Mouse (Mus musculus): Measurements from ENCODE around the gene Dgcr8. TPM values are rescaled to one million over a fixed set of nuclear protein-coding genes. Genes with fewer than 3 reads are reported as not detected.

Gene Dgcr8
- polyA plus RNA-seq, 1 experiment = 21.9 TPM

DNA sequence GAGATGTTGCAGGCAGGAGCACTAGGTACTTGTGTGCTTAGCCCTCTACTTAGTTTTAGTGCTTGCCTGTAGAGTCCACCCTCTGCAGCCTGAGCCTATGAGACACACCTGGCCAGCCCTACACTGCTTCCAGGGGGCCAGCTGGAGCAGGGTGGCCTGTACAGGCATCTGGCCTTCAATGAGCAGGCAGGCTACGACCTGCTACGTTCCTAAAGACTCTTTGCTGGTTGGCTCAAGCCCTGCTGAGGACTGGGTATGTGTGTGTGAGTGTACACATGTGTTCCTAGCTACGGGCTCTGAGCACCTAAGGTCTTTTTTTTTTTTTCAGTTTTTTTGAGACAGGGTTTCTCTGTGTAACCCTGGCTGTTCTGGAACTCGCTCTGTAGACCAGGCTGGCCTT is 57.6 kb downstream of the Dgcr8 start:
- Histone ChIP-seq H3K36me3 (ENCODE audit: control insufficient read depth, insufficient read depth, low read length) (peaks cover 14% of the 10 kb centered on the region), H3K4me3 (ENCODE audit: extremely low read depth, insufficient read depth, insufficient read length) (no peak overlapping the region), H3K27me3 (ENCODE audit: control insufficient read depth, insufficient read depth, low read length) (no peaks in the 10 kb centered on the region), H3K27ac (ENCODE audit: insufficient read depth, low read length) (no peak overlapping the region), H3K4me1 (ENCODE audit: control insufficient read depth, insufficient read depth, insufficient read length) (peaks cover 17% of the 10 kb centered on the region)
- TF ChIP-seq POLR2A (IDR thresholded peaks at IDR 0.05; ENCODE audit: low read depth, low read length) (no peak), CTCF (IDR thresholded peaks at IDR 0.05; ENCODE audit: extremely low read depth, insufficient read depth, insufficient read length, insufficient replicate concordance) (no peak)
- 81% methylated on average over 4 of the region's 4 CpGs for WGBS
- DNase-seq (ENCODE audit: low read depth in 1 of 2, low spot score in 2 of 2) = no peak

- H3K27me3 ChIP-seq (ENCODE audit: control insufficient read depth, insufficient read depth, low read length) = no peaks in the 10 kb centered on the region
- 39% methylated on average over 3 of the region's 3 CpGs for WGBS
Observed at GRCm38 (mm10) chr16:18231047-18231446, 58.0 kb downstream of the Dgcr8 start.

DNA sequence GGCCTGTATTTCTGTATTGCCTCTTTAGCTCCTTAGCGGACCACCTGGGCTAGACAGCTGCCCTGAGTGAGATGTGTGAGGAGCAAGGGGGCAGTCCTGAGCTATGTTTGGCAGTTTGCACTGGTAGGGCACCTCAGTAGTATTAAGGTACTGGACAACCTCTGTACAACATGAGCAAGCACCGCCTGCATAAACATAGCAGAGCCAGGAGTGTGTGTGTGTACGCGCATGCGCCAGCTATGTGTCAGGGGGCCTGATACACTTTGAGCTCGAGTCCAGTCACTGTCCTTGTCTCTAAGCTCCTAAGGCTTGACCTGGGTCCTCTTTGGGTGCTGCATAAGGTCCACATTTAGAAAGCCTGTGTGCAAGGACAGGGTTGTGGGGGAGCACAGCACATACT is 58.4 kb downstream of the Dgcr8 start:
- TF ChIP-seq CTCF (IDR thresholded peaks at IDR 0.05; ENCODE audit: extremely low read depth, insufficient read depth, insufficient read length, insufficient replicate concordance) = no peak
- no peak overlapping the region for H3K4me3 ChIP-seq (ENCODE audit: extremely low read depth, insufficient read depth, insufficient read length)
- no peak overlapping the region for H3K27ac ChIP-seq (ENCODE audit: insufficient read depth, low read length)
- DNase-seq (ENCODE audit: low read depth in 1 of 2, low spot score in 2 of 2) = no peak
- peaks cover 14% of the 10 kb centered on the region for H3K36me3 ChIP-seq (ENCODE audit: control insufficient read depth, insufficient read depth, low read length)
- WGBS = 92% methylated on average over 6 of the region's 6 CpGs
- no peaks in the 10 kb centered on the region for H3K27me3 ChIP-seq (ENCODE audit: control insufficient read depth, insufficient read depth, low read length)
- H3K4me1 ChIP-seq (ENCODE audit: control insufficient read depth, insufficient read depth, insufficient read length) = peaks cover 17% of the 10 kb centered on the region

More at GRCm38 (mm10) chr16:18231047-18231446, 58.0 kb downstream of the Dgcr8 start:
- Histone ChIP-seq H3K36me3 (ENCODE audit: control insufficient read depth, insufficient read depth, low read length) (peaks cover 14% of the 10 kb centered on the region), H3K4me1 (ENCODE audit: control insufficient read depth, insufficient read depth, insufficient read length) (peaks cover 17% of the 10 kb centered on the region), H3K4me3 (ENCODE audit: extremely low read depth, insufficient read depth, insufficient read length) (no peak overlapping the region), H3K27ac (ENCODE audit: insufficient read depth, low read length) (no peak overlapping the region)
- no peak for DNase-seq (ENCODE audit: low read depth in 1 of 2, low spot score in 2 of 2)
- TF ChIP-seq POLR2A (IDR thresholded peaks at IDR 0.05; ENCODE audit: low read depth, low read length) (no peak), CTCF (IDR thresholded peaks at IDR 0.05; ENCODE audit: extremely low read depth, insufficient read depth, insufficient read length, insufficient replicate concordance) (no peak)

- Histone ChIP-seq H3K27ac (ENCODE audit: insufficient read depth, low read length) (no peak overlapping the region), H3K4me1 (ENCODE audit: control insufficient read depth, insufficient read depth, insufficient read length) (peaks cover 17% of the 10 kb centered on the region), H3K4me3 (ENCODE audit: extremely low read depth, insufficient read depth, insufficient read length) (no peak overlapping the region), H3K36me3 (ENCODE audit: control insufficient read depth, insufficient read depth, low read length) (peaks cover 22% of the 10 kb centered on the region), H3K27me3 (ENCODE audit: control insufficient read depth, insufficient read depth, low read length) (no peaks in the 10 kb centered on the region)
- TF ChIP-seq CTCF (IDR thresholded peaks at IDR 0.05; ENCODE audit: extremely low read depth, insufficient read depth, insufficient read length, insufficient replicate concordance) = no peak
- no peak for TF ChIP-seq POLR2A (IDR thresholded peaks at IDR 0.05; ENCODE audit: low read depth, low read length)
- DNase-seq (ENCODE audit: low read depth in 1 of 2, low spot score in 2 of 2) = no peak
- WGBS = 24% methylated on average over 11 of the region's 11 CpGs
Observed at GRCm38 (mm10) chr16:18229622-18230021, 59.4 kb downstream of the Dgcr8 start.

DNA sequence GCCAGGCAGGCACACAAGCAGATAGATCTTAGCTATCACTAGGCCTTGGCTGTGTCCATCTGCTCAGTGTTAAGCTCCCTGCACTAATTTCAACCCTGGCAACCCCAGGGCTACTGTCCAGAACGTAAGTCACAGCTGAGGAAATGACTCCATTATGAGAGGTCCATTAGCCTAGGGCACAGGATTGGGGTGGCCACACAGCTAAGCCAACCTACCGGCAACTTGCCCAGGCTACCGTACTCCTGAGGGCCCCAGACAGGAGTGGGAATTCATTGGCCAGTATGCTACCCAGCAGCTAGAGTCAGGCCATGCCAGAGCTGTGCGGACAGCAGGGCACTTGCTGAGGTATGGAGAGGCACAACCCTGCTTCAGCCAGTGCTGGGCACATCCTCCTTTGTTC is 60.2 kb downstream of the Dgcr8 start:
- 98% methylated on average over 4 of the region's 4 CpGs for WGBS
- no peak overlapping the region for H3K4me3 ChIP-seq (ENCODE audit: extremely low read depth, insufficient read depth, insufficient read length)
- DNase-seq (ENCODE audit: low read depth in 1 of 2, low spot score in 2 of 2) = no peak
- no peak overlapping the region for H3K27ac ChIP-seq (ENCODE audit: insufficient read depth, low read length)
- TF ChIP-seq CTCF (IDR thresholded peaks at IDR 0.05; ENCODE audit: extremely low read depth, insufficient read depth, insufficient read length, insufficient replicate concordance) = no peak
- TF ChIP-seq POLR2A (IDR thresholded peaks at IDR 0.05; ENCODE audit: low read depth, low read length) = no peak
- H3K27me3 ChIP-seq (ENCODE audit: control insufficient read depth, insufficient read depth, low read length) = no peaks in the 10 kb centered on the region
- H3K36me3 ChIP-seq (ENCODE audit: control insufficient read depth, insufficient read depth, low read length) = peaks cover 27% of the 10 kb centered on the region
- peaks cover 12% of the 10 kb centered on the region for H3K4me1 ChIP-seq (ENCODE audit: control insufficient read depth, insufficient read depth, insufficient read length)

GRCm38 (mm10) chr16:18227897-18228422 is 61.1 kb downstream of the Dgcr8 start:
- no peak for TF ChIP-seq CTCF (IDR thresholded peaks at IDR 0.05; ENCODE audit: extremely low read depth, insufficient read depth, insufficient read length, insufficient replicate concordance)
- TF ChIP-seq POLR2A (IDR thresholded peaks at IDR 0.05; ENCODE audit: low read depth, low read length) = no peak
- Histone ChIP-seq H3K4me3 (ENCODE audit: extremely low read depth, insufficient read depth, insufficient read length) (no peak overlapping the region), H3K27ac (ENCODE audit: insufficient read depth, low read length) (no peak overlapping the region), H3K4me1 (ENCODE audit: control insufficient read depth, insufficient read depth, insufficient read length) (peaks cover 10% of the 10 kb centered on the region), H3K36me3 (ENCODE audit: control insufficient read depth, insufficient read depth, low read length) (peaks cover 28% of the 10 kb centered on the region), H3K27me3 (ENCODE audit: control insufficient read depth, insufficient read depth, low read length) (no peaks in the 10 kb centered on the region)
- no peak for DNase-seq (ENCODE audit: low read depth in 1 of 2, low spot score in 2 of 2)
- 94% methylated on average over 20 of the region's 20 CpGs for whole genome bisulfite sequencing

DNA sequence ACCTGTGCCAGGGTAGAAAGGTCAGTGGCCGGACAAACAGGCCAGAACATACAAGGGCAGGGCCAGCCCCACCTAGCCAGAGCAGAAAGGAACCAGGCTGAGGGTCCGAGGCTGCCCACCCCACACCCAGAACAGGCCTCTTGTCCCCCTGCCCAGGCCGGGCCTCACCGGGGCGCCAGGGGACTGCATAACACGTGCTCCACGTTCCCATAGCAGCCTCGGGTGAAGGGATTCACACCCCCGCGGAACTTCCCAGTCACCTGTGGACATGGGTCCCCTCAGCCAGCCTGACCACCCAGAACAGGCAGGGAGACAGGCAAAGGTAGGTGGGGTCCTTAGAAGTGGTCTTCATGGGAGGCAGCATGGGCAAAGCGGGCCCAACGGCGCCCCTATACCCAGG is 61.9 kb downstream of the Dgcr8 start:
- WGBS = 92% methylated on average over 13 of the region's 13 CpGs
- H3K4me1 ChIP-seq (ENCODE audit: control insufficient read depth, insufficient read depth, insufficient read length) = peaks cover 10% of the 10 kb centered on the region

More for the DNA sequence above, 61.9 kb downstream of the Dgcr8 start:
- H3K27me3 ChIP-seq (ENCODE audit: control insufficient read depth, insufficient read depth, low read length) = no peaks in the 10 kb centered on the region
- peaks cover 30% of the 10 kb centered on the region for H3K36me3 ChIP-seq (ENCODE audit: control insufficient read depth, insufficient read depth, low read length)
- no peak overlapping the region for H3K27ac ChIP-seq (ENCODE audit: insufficient read depth, low read length)
- no peak for DNase-seq (ENCODE audit: low read depth in 1 of 2, low spot score in 2 of 2)
- no peak overlapping the region for H3K4me3 ChIP-seq (ENCODE audit: extremely low read depth, insufficient read depth, insufficient read length)
- TF ChIP-seq CTCF (IDR thresholded peaks at IDR 0.05; ENCODE audit: extremely low read depth, insufficient read depth, insufficient read length, insufficient replicate concordance) (no peak), POLR2A (IDR thresholded peaks at IDR 0.05; ENCODE audit: low read depth, low read length) (no peak)
